Mouse (Mus musculus): Measurements from ENCODE around the gene Gm14295. TPM values are rescaled to one million over a fixed set of nuclear protein-coding genes. Genes with fewer than 3 reads are reported as not detected.
"Not testable (repeated sequence)": the region's sequence is repeated elsewhere in the genome, so short reads cannot be mapped to it uniquely, and the experiment has no call there.

Gene Gm14295
- 9.2 and 15.0 TPM in 2 replicates for polyA plus RNA-seq (2016; fragmentation: Nextera tagmentation; extraction: Ambion mirVana)

GRCm38 (mm10) chr2:176798312-176798711 is at the start of gene Gm14295:
TSS of gene Gm14295 (plus strand) at chr2:176798612.
- no CpG with 5 or more reads among the region's 6 CpGs for WGBS
- H3K9me3 ChIP-seq (replicated peaks); H3K27ac ChIP-seq; ATAC-seq (ENCODE audit: low FRiP score); H3K9ac ChIP-seq; H3K27me3 ChIP-seq; H3K4me1 ChIP-seq; H3K36me3 ChIP-seq: not testable (repeated sequence)
- H3K4me3 ChIP-seq = peak within 1 kb of the TSS; percentile 41
- H3K4me2 ChIP-seq (replicated peaks) = peak within 1 kb of the TSS; percentile 43

DNA sequence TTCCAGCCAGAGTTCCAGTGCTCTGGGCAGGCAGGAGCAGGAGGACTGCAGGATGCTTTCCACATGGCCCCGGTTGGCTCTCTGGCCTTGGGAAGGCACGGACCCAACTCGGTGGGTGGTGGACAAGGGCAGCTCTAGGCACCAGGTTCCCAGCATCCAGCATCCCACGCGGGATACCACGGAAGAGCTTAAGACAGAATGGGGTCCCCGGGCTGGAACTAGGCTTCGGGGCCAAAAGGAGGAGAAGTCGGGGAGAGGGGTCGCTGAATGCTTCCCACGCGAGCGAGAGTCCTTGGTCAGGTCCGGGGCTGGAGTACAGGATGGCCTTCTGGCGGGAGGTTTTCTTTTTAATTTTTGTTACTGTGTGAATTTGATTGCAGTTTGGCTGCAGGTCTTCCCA is 373 bp downstream of the Gm14295 start:
- H3K9ac ChIP-seq; H3K36me3 ChIP-seq; ATAC-seq (ENCODE audit: low FRiP score); H3K27ac ChIP-seq; H3K4me1 ChIP-seq; H3K9me3 ChIP-seq (replicated peaks); H3K27me3 ChIP-seq: not testable (repeated sequence)
- H3K4me2 ChIP-seq (replicated peaks) = peak overlapping the region; percentile 43
- WGBS = 23% methylated on average over 15 of the region's 15 CpGs
- peak overlapping the region; percentile 41 for H3K4me3 ChIP-seq

- ATAC-seq (ENCODE audit: low FRiP score); H3K9me3 ChIP-seq (replicated peaks); H3K9ac ChIP-seq; H3K4me2 ChIP-seq (replicated peaks); H3K4me1 ChIP-seq; H3K27me3 ChIP-seq; H3K36me3 ChIP-seq; H3K27ac ChIP-seq; H3K4me3 ChIP-seq: not testable (repeated sequence)
- WGBS = 90% methylated on average over 1 of the region's 3 CpGs
Measured at GRCm38 (mm10) chr2:176830840-176831239, 32.4 kb downstream of the Gm14295 start, which contains the start of gene Gm14408. TSS of gene Gm14408 (plus strand) at chr2:176831140.

Other genes with a start within 250 kb of the Gm14295 start
- gene Gm14308, start 162.3 kb upstream of the Gm14295 start, polyA plus RNA-seq (2016; fragmentation: Nextera tagmentation; extraction: Ambion mirVana) = 16.0 and 17.3 TPM in 2 replicates
- 8.6 and 10.5 TPM in 2 replicates for gene Zfp973, start 128.1 kb upstream of the Gm14295 start, polyA plus RNA-seq (2016; fragmentation: Nextera tagmentation; extraction: Ambion mirVana)
- 31.6 and 33.0 TPM in 2 replicates for gene Gm14305, start 90.3 kb upstream of the Gm14295 start, polyA plus RNA-seq (2016; fragmentation: Nextera tagmentation; extraction: Ambion mirVana)
- gene Gm14408, start 32.5 kb downstream of the Gm14295 start, polyA plus RNA-seq (2016; fragmentation: Nextera tagmentation; extraction: Ambion mirVana) = not detected in 2 replicates
- gene Gm14296, start 129.2 kb downstream of the Gm14295 start, polyA plus RNA-seq (2016; fragmentation: Nextera tagmentation; extraction: Ambion mirVana) = 12.2 and 12.4 TPM in 2 replicates
- gene Gm14419, start 202.3 kb downstream of the Gm14295 start, polyA plus RNA-seq (2016; fragmentation: Nextera tagmentation; extraction: Ambion mirVana) = 9.0 and 9.9 TPM in 2 replicates